Mouse (Mus musculus) neutrophil, adult 5-6 weeks (primary cell): ENCODE data around the gene Hdac5. TPM values are rescaled to one million over a fixed set of nuclear protein-coding genes. Genes with fewer than 3 reads are reported as not detected.

Experiments used
- ATAC-seq: fragments of 151-379, 151-347 bp; 2 replicates; pipeline ENCODE4 v1.8.0; 2017; ENCODE audit warnings: mild to moderate bottlenecking, moderate TSS enrichment; ENCODE audit not compliant: insufficient number of reproducible peaks, poor library complexity, low FRiP score, severe bottlenecking; ENCODE audit errors: extremely low read depth
- total RNA-seq: library from RNA; stranded (forward); fragments of 200-1000 nt; gene quantifications from 2 replicates; pipeline ENCODE4 v1.2.3, GENCODE M21; 2017

The Hdac5 gene
- total RNA-seq, 1 experiment from 2014 or later, result 64.1 TPM

GRCm38 (mm10) chr11:102241874-102242273 is 11.9 kb upstream of the Hdac5 start:
- no peak for ATAC-seq

GRCm38 (mm10) chr11:102241246-102241645 is 11.3 kb upstream of the Hdac5 start:
- ATAC-seq, result no peak

GRCm38 (mm10) chr11:102240636-102241035 is 10.7 kb upstream of the Hdac5 start:
- ATAC-seq, result no peak

GRCm38 (mm10) chr11:102236022-102236421 is 6.1 kb upstream of the Hdac5 start:
- no peak for ATAC-seq

GRCm38 (mm10) chr11:102229331-102229953 is 524 bp downstream of the Hdac5 start:
- ATAC-seq, result no peak

GRCm38 (mm10) chr11:102228646-102229268 is 1.2 kb downstream of the Hdac5 start:
- ATAC-seq, result no peak

- no peak for ATAC-seq
Observed at GRCm38 (mm10) chr11:102228191-102228545, 1.8 kb downstream of the Hdac5 start.

- ATAC-seq, result no peak
Observed at GRCm38 (mm10) chr11:102227270-102228190, 2.4 kb downstream of the Hdac5 start.

GRCm38 (mm10) chr11:102226067-102226978 is 3.6 kb downstream of the Hdac5 start:
- no peak for ATAC-seq

- no peak for ATAC-seq
Observed at GRCm38 (mm10) chr11:102225221-102225620, 4.7 kb downstream of the Hdac5 start.

- no peak for ATAC-seq
Observed at GRCm38 (mm10) chr11:102224686-102225085, 5.3 kb downstream of the Hdac5 start.

GRCm38 (mm10) chr11:102223166-102223565 is 6.8 kb downstream of the Hdac5 start:
- ATAC-seq, result peak; percentile 18; the same call in 1 of the 2 replicates

- ATAC-seq, result no peak
Observed at GRCm38 (mm10) chr11:102221954-102222351, 8.0 kb downstream of the Hdac5 start.

GRCm38 (mm10) chr11:102221243-102221953 is 8.6 kb downstream of the Hdac5 start:
- no peak for ATAC-seq

GRCm38 (mm10) chr11:102220451-102220850 is 9.5 kb downstream of the Hdac5 start:
- ATAC-seq, result no peak

GRCm38 (mm10) chr11:102219994-102220346 is 10.0 kb downstream of the Hdac5 start:
- no peak for ATAC-seq

GRCm38 (mm10) chr11:102219247-102219993 is 10.5 kb downstream of the Hdac5 start:
- ATAC-seq, result no peak

- peak; percentile 39 for ATAC-seq
Observed at GRCm38 (mm10) chr11:102218783-102219182, 11.2 kb downstream of the Hdac5 start.
